Mouse (Mus musculus) kidney, embryonic 16.5 days (tissue): ENCODE results near the gene Rapgefl1. TPM values are rescaled to one million over a fixed set of nuclear protein-coding genes. Genes with fewer than 3 reads are reported as not detected.

ENCODE experiments used
- ATAC-seq: fragments of 200-750 bp; cut with Nextera tagmentation; 2 replicates; pipeline ENCODE4 v1.8.0; 2017; ENCODE audit warnings: moderate TSS enrichment; ENCODE audit not compliant: low FRiP score, low TSS enrichment
- H3K27ac ChIP-seq: fragments of 300-500 bp; sonication (generic); 2 replicates; pipeline ENCODE4 v1.5.1; 2014; ENCODE audit warnings: low read length
- H3K27me3 ChIP-seq: fragments of 300-500 bp; sonication (generic); 2 replicates; pipeline ENCODE4 v1.6.1; 2014; ENCODE audit warnings: low read length, control low read depth, mixed read lengths; ENCODE audit not compliant: insufficient read depth
- H3K36me3 ChIP-seq: fragments of 300-500 bp; sonication (generic); 2 replicates; pipeline ENCODE4 v1.6.1; 2014; ENCODE audit warnings: low read length, control low read depth, mixed read lengths; ENCODE audit not compliant: insufficient read depth
- H3K4me1 ChIP-seq: fragments of 300-500 bp; sonication (generic); 2 replicates; pipeline ENCODE4 v1.6.1; 2014; ENCODE audit warnings: low read length, control low read depth, mixed read lengths; ENCODE audit not compliant: insufficient read depth
- H3K4me2 ChIP-seq: fragments of 300-500 bp; sonication (generic); replicated peaks from 2 replicates; pipeline ENCODE4 v1.6.1; 2014; ENCODE audit warnings: low read depth, low read length
- H3K4me3 ChIP-seq: fragments of 300-500 bp; sonication (generic); 2 replicates; pipeline ENCODE4 v1.5.1; 2014; ENCODE audit warnings: mild to moderate bottlenecking, low read length
- H3K9ac ChIP-seq: fragments of 300-500 bp; sonication (generic); replicated peaks from 2 replicates; pipeline ENCODE4 v1.6.1; 2014; ENCODE audit warnings: low read length
- H3K9me3 ChIP-seq: fragments of 300-500 bp; sonication (generic); 2 replicates; pipeline ENCODE4 v1.6.1; 2016; ENCODE audit warnings: low read length, control low read depth
- WGBS: fragments of 180-500 bp; shearing (Covaris S2); extraction: QIAGEN DNeasy Blood & Tissue Kit; methylation state at CpG from one replicate; pipeline ENCODE4 v1.1.7; 2014; 5-methylcytosine and 5-hydroxymethylcytosine counted together
- polyA plus RNA-seq: library from polyadenylated mRNA; unstranded; fragments of >200 nt; fragmentation: Nextera tagmentation; extraction: Ambion mirVana; gene quantifications from 2 replicates; pipeline ENCODE4 v1.2.1, GENCODE M21; 2015

The Rapgefl1 gene
- polyA plus RNA-seq, 1 experiment from 2014 or later, result 1.8 TPM

DNA sequence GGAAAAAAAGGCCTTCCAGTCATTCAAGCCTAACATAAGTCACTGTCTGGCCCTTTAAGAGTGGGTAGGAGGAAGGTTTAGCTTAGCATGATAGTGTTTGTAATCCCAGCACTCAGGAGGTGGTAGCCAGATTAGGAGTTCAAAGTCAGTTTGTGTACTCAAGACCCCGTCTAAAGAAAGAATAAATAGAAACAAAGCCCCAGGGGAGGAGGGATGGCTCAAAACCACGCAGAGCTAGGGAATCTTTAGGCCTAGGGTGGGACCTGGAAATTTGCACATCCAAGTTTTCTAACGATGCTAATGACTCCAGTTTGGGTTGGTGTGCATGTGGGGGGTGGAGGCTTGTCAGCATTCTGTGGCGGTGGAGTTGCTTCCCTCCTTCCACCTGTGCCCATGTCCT lies 44.5 kb upstream of the Rapgefl1 start:
- Histone ChIP-seq H3K9ac (peak overlapping the region; percentile 41; the same call in 1 of the 2 replicates), H3K4me3 (no peak overlapping the region), H3K4me2 (no peak overlapping the region), H3K9me3 (no peaks in the 10 kb centered on the region), H3K27me3 (no peaks in the 10 kb centered on the region), H3K4me1 (peaks cover 40% of the 10 kb centered on the region), H3K27ac (0 out of 2 replicates have a peak overlapping the region, but pooled peaks have one; percentile 52), H3K36me3 (no peaks in the 10 kb centered on the region)
- no peak for ATAC-seq
- WGBS, result 21% methylated on average over 4 of the region's 4 CpGs

- peak; percentile 83 for ATAC-seq
- Histone ChIP-seq H3K9me3 (no peaks in the 10 kb centered on the region), H3K4me2 (peak overlapping the region; percentile 96), H3K27me3 (no peaks in the 10 kb centered on the region), H3K9ac (peak overlapping the region; percentile 100), H3K27ac (peak overlapping the region; percentile 100), H3K4me1 (peaks cover 50% of the 10 kb centered on the region), H3K4me3 (peak overlapping the region; percentile 100), H3K36me3 (peaks cover 10% of the 10 kb centered on the region)
- WGBS, result 0% methylated on average over 30 of the region's 30 CpGs
Measured at GRCm38 (mm10) chr11:98794469-98795014, 42.0 kb upstream of the Rapgefl1 start.

- Histone ChIP-seq H3K36me3 (peaks cover 16% of the 10 kb centered on the region), H3K9me3 (no peaks in the 10 kb centered on the region), H3K4me1 (peaks cover 44% of the 10 kb centered on the region), H3K27me3 (no peaks in the 10 kb centered on the region), H3K27ac (peak within 1 kb of the TSS; percentile 100), H3K4me3 (peak within 1 kb of the TSS; percentile 100), H3K9ac (peak within 1 kb of the TSS; percentile 100), H3K4me2 (peak within 1 kb of the TSS; percentile 96)
- WGBS, result 0% methylated on average over 25 of the region's 89 CpGs
- peak; percentile 53 for ATAC-seq
Measured at GRCm38 (mm10) chr11:98795015-98795713, 41.4 kb upstream of the Rapgefl1 start, which contains the start of gene Msl1. Gene Msl1 (plus strand): TSS chr11:98795516.

GRCm38 (mm10) chr11:98795714-98796514 lies 40.7 kb upstream of the Rapgefl1 start:
- Histone ChIP-seq H3K36me3 (peaks cover 24% of the 10 kb centered on the region), H3K27ac (peak overlapping the region; percentile 100), H3K27me3 (no peaks in the 10 kb centered on the region), H3K4me1 (peaks cover 44% of the 10 kb centered on the region), H3K4me2 (peak overlapping the region; percentile 96), H3K9me3 (no peaks in the 10 kb centered on the region), H3K9ac (peak overlapping the region; percentile 100), H3K4me3 (peak overlapping the region; percentile 100)
- under 1% methylated on average over 45 of the region's 74 CpGs for WGBS
- peak; percentile 41 for ATAC-seq

DNA sequence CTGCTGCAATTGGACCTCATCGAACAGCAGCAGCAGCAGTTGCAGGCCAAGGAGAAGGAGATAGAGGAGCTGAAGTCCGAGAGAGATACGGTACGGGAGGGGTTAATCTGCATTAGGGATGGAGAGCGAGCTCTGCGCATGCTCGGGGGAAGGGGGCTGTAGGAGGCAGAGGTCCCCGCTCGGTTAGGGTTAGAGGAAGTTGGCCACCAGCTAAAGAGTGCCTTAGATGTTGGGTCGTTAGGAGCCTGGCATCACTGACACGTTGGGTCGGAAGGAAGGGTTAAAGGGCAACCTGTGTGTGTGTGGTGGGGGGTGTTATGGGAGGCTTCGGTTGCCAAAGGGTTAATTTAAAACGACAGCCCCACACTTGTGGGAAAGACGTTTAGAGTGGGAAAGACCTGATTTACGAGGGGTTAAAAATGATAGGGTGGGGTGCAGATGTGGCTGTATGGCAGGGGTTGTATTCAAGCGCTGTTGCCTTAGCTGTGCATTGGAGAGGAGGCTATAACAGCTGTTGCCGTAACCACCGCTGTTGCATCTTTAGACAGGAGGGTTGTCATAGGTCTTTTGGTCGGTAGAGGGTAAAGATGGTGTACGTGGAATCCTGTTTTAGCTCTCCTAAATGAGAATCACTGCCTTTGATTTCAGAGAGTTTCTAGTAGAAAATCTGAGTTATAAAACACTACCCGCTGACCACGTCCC lies 39.9 kb upstream of the Rapgefl1 start:
- Histone ChIP-seq H3K4me1 (peaks cover 44% of the 10 kb centered on the region), H3K27me3 (no peaks in the 10 kb centered on the region), H3K36me3 (peaks cover 27% of the 10 kb centered on the region), H3K4me3 (peak overlapping the region; percentile 100), H3K27ac (peak overlapping the region; percentile 100), H3K9ac (peak overlapping the region; percentile 100), H3K9me3 (no peaks in the 10 kb centered on the region), H3K4me2 (peak overlapping the region; percentile 96)
- 2% methylated on average over 23 of the region's 23 CpGs for WGBS
- ATAC-seq, result peak; percentile 32

DNA sequence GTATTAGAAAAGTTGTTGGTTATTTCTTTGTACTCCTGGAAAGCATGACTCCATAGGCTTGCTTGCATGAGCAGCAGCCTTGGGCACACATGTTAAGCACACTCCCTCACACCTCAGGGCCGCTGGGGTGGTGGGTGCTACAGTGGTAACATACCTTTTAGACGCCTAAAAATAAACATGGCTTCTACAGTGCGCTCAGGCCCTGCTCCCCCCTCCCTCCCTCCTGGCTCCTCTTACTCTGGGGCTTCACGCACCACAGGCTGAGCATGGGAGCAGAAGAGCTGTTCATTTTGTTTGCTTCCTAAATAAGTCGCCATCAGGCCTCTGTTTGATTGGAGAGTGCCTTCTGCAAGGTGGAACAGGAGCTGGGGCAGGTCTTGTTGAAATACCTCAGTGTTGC lies 39.3 kb upstream of the Rapgefl1 start:
- no peaks in the 10 kb centered on the region for H3K9me3 ChIP-seq
- H3K4me3 ChIP-seq, result peak overlapping the region; percentile 100
- H3K4me2 ChIP-seq, result peak overlapping the region; percentile 96
- H3K27ac ChIP-seq, result peak overlapping the region; percentile 100
- no peak for ATAC-seq
- H3K9ac ChIP-seq, result peak overlapping the region; percentile 100
- peaks cover 40% of the 10 kb centered on the region for H3K4me1 ChIP-seq
- 2% methylated on average over 5 of the region's 5 CpGs for WGBS
- no peaks in the 10 kb centered on the region for H3K27me3 ChIP-seq
- H3K36me3 ChIP-seq, result peaks cover 29% of the 10 kb centered on the region

DNA sequence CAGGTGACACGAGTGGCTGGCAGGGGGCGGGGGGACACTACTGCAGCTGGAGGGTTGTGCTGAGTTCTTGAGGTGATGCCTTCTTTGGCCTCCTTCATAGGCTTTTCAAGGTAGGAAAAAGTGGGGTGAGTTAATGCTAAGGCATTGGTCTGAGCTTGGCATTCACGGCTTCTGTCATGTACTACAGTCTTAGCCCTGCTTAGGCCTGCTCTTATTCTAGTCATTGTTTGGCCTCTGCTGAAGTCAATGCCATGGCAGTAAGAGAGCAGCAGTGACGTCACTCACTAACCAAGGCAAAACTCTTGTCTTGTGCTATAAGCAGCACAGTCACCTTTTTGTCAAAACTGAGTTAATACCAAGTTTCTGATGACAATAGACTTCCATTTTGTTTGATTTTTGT lies 38.7 kb upstream of the Rapgefl1 start:
- Histone ChIP-seq H3K9ac (peak overlapping the region; percentile 100), H3K36me3 (peaks cover 35% of the 10 kb centered on the region), H3K9me3 (no peaks in the 10 kb centered on the region), H3K4me3 (peak overlapping the region; percentile 100), H3K27ac (peak overlapping the region; percentile 100; the same call in 1 of the 2 replicates), H3K27me3 (no peaks in the 10 kb centered on the region), H3K4me2 (peak overlapping the region; percentile 96), H3K4me1 (peaks cover 34% of the 10 kb centered on the region)
- WGBS, result 34% methylated on average over 4 of the region's 4 CpGs
- no peak for ATAC-seq

DNA sequence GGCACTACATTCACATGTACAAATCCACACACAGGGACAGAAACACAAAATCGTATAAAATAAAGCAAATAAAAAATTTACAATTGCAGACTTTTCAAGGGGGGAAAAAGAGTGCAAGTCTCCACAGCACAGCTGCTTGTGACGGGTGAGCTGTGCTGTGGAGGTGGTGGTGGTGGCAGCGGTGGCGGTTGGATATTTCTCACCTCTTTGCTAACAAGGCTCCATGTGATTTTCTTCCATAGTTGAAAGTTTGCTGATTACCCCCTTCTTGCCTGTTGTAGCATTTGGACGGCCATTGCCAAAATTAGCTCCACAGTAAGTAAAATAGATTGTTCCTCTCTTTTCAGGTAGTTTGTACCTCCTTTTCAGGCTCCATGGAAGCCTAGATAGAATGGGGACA lies 32.0 kb upstream of the Rapgefl1 start, which contains the start of gene Casc3:
TSS of gene Casc3 (plus strand) at position 301 of the 400 bp plus-strand sequence.
- Histone ChIP-seq H3K4me2 (no peak within 1 kb of the TSS), H3K9me3 (no peaks in the 10 kb centered on the region), H3K9ac (no peak within 1 kb of the TSS), H3K4me3 (no peak within 1 kb of the TSS), H3K27ac (0 out of 2 replicates have a peak within 1 kb of the TSS, but pooled peaks have one; percentile 3), H3K4me1 (peaks cover 10% of the 10 kb centered on the region; the same call in 1 of the 2 replicates), H3K27me3 (no peaks in the 10 kb centered on the region), H3K36me3 (peaks cover 72% of the 10 kb centered on the region)
- no peak for ATAC-seq
- WGBS, result 87% methylated on average over 5 of the region's 5 CpGs

DNA sequence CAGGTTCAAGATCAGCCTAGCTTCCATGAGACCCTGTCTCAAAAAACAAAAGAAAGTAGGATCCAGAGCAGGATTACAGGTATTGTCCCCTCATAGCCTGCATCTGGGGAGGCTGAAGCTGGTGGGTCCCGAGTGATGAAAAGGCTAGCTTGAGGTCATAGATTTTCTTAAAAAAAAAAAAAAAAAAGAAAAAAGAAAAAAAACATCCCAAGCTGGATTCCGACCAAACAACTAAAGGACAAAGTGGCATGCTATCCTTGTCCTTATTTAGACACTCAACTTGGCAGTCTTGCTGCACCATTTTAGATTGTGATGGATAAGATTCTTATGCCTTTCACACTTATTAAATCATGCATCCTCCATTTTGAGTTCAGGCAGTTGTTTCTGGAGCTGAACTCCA lies 28.2 kb upstream of the Rapgefl1 start:
- H3K36me3 ChIP-seq, result peaks cover 63% of the 10 kb centered on the region
- peak overlapping the region; percentile 94; the same call in 1 of the 2 replicates for H3K4me3 ChIP-seq

More for the DNA sequence above, 28.2 kb upstream of the Rapgefl1 start:
- ATAC-seq, result no peak
- Histone ChIP-seq H3K27me3 (no peaks in the 10 kb centered on the region), H3K9me3 (no peaks in the 10 kb centered on the region), H3K4me1 (peaks cover 20% of the 10 kb centered on the region), H3K27ac (peak overlapping the region; percentile 99), H3K4me2 (peak overlapping the region; percentile 62; the same call in 1 of the 2 replicates), H3K9ac (peak overlapping the region; percentile 48; the same call in 1 of the 2 replicates)
- WGBS, result 64% methylated on average over 2 of the region's 2 CpGs
